Mouse (Mus musculus) kidney, adult 9 months (tissue): ENCODE measurements around the gene Prune2.
"Not testable (repeated sequence)": the region's sequence is repeated elsewhere in the genome, so short reads cannot be mapped to it uniquely, and the experiment has no call there.

Source experiments
- DNase-seq: peaks from one replicate; pipeline ENCODE4 v3.0.0; 2022

Gene Prune2

DNA sequence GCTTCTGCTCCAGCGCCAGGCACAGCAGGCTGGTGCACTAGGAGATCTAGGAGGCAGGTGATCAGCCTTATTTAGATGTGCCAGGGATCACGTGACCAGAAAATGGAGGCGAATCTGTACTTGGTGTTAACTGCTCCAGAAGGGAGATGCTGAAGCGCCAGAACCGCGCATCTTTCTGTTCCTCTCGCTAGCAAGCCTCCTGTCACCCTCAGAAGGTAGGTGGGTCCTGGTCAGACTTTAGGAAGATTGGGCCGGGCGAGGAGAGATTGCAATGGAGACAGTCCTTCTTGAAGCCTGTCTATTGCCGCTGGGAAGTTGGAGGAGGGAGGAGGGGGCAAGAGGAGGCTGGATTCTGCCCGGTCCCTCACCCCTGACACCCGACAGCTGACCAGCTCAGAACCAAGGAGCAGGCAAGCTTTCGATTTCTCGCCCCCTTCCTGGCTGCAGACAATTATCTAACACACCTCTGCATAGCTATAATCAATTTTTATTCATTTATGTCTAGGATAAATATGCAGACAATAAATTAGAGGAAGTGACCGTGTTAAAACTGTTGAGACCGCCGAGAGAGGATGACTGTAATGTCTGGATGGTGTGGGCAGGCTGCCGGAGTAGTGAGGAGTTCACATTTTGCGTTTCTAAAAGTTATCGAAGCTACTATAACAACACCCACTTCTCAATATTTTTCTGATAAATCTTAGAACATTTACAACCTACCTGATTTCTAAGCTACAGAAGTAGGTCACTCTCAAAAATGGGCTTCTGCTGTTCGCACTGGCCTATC lies 181.0 kb downstream of the Prune2 start:
- DNase-seq: peak; percentile 24

DNA sequence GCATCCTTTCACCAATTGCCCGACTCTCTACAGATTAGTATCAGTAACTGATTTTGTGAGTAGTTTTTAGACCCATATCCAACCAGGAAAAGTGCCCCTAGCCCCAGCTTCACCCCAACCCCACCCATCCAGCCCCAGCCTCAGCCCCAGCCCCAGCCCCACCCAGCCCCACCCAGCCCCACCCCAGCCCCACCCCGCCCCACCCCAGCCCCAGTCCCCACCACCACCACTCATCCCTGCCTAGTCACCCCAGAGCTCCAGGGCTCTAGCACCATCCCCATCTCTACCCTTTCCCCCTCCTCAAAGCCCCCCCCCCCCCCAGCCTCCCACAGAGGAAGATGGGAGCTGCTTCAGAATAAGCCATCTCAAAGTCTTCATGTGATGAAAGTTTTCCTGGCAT lies 181.7 kb downstream of the Prune2 start:
- DNase-seq: no peak

DNA sequence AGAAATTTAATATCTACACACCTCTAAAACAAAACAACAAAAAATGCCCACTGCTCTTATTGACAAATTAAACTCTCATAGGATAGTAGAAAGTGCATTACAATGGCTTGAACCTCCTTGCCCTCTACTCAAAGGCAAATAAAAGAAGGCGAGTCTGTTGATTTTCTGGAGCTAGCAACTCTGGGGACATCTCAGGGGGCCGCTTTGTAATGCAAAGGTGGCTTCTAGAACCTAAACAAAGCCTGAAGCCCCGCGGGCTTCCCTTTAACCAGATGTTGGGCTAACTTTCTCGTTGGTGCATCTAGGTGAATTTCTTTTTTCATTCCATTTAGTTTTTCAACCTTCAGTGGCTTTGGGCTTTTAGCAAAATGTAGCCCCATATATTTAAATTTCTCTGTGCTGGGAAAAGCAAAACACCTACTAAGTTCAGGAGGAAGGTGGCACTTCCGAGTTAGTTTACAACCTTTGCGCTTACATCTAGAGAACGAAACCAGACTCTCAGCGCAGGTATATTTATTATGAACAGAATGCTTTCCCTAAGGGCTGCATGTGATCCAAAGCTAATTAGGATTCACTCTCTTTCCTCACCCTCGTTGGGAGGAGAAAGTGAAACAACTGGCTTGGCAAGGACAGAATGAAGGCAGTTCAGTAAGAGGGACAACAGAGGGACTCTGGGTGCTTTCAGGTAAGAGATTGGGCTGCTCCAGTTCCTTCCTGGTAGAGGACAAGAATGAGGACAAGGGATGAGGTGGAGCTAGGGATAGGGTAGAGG lies 182.4 kb downstream of the Prune2 start:
- no peak for DNase-seq

DNA sequence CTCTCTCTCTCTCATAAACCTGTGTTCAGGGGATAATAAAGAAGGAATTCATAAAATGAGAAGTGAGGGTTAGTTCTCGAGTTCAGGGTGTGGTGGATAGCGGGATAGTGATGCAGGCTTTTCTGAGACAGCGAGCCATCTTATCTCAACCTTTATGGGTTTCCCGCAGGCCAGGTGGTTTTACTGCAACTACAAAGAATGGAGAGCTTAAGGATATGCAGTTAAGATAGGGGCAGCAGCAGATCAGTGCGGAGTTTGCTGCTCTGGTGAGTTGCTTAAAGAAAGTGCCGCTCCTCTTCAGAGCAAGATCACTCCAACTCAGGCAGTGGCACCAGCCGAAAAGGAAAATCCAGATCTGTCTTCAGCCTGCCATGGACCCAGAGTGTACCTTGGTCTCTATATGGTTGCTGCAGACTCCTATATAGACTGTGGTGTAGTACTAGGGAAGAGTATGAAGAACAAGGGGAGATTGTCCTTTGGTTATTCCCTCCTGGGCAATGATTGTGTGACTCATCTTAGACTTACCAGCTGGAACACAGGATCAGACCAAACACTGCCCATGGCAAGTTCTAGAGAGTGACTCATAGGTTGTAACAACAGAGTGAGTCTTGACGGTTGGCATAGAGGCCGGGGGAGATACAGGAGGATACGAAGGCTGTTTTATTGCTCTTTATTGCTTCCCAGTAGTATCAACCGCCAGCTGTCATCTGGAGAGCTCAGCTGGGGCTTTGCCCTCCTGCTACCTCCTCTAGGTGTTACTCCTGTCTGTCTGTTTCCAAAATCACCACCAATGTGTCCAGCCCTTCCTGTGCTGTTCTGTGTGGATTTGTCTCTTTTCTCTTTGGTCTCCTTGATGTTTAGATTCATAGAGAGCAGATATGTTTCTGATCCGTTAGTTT lies 184.3 kb downstream of the Prune2 start:
- no peak for DNase-seq

DNA sequence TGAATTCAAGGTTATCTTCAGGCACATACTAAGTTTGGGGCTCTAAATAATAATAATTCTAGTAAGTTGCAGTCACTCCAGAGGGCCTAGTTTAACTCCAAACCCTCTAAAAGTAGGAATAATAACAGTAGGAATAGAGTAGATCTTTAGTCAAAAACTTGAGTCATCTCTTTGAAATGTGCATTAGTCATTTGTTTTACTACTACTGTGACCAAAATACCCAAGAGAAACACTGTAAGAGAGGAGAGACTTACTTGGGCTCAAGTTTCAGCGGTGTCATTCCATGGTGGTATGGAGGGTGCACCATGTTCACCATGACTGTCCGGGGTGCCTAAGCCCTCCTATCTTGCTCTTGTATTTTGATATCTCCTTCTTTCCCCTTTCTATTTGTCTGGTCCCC lies 187.3 kb downstream of the Prune2 start:
- no peak for DNase-seq

DNA sequence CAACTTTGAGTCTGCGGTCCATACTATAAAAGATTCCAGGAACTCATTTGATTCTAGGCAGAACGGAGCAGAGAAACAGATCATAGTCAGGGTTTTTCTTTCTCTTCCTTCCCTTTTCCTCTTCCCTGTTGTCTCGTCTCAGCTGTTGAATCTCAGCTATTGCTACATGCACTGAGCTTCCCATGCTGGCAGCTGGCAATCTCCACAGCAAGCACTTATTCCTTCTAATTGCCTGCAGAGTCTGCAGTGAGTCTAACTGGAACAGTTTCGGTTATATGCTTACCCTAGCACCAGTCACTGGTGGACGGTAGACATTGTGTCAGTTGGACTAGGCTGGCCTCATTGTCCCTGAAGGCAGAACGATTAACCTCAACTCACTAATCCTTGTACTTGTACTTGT lies 188.3 kb downstream of the Prune2 start:
- DNase-seq: no peak

DNA sequence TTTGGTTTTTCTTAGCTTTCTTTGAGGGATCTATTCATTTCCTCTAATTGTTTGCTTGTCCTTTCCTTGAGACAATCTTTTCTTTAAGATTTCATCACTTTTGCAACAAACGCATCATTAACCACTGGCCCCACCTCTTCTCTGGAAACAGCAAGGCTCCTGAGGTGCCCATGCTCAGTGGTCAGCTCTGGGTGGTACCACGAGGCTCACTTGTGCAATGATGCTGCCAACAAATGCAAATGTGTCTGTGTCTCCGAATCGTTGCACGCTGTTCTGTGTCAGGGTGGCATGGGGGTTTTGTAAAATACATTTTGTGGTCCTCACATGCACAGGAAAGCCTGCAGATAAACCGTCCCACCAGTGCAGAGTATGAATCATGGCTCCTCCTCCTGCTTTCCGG lies 194.1 kb downstream of the Prune2 start:
- no peak for DNase-seq

DNA sequence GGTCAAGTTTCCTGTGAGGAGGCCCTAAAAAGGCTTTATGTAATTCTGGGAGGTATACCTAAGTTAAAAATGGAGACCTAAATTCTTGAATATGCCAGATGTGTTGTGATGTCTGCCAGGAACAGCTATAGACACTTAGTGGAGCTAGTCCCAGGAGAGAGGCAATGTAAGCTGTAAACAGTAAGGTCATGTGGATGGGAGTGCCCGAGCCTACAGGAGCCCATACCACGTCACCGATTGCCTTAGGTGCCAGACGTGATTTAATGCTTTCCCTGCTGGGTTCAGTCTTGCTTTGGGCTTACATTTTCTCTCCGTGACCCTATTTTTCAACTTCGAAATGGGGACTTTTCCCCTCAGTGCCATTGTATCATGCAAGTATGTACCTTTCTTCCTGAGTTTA lies 195.9 kb downstream of the Prune2 start:
- no peak for DNase-seq

DNA sequence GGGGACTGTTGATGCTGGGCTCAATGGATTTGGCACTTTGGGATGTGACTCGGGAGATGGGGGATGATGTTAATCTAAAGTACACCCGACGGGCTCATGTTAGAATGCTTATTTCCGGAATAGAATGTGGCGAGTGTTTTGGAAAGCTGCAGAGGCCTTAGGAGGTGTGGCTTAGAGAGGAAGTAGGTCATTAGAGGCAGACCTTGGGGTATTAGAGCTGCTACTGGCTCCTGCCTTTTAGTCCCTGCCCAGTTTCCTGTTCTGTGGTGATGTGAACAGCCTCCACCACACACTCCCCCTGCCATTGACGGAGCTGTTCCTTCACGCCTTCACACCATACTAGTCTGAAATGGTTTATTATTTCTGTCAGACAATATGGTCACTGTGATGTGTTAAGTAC lies 196.5 kb downstream of the Prune2 start:
- DNase-seq: no peak

DNA sequence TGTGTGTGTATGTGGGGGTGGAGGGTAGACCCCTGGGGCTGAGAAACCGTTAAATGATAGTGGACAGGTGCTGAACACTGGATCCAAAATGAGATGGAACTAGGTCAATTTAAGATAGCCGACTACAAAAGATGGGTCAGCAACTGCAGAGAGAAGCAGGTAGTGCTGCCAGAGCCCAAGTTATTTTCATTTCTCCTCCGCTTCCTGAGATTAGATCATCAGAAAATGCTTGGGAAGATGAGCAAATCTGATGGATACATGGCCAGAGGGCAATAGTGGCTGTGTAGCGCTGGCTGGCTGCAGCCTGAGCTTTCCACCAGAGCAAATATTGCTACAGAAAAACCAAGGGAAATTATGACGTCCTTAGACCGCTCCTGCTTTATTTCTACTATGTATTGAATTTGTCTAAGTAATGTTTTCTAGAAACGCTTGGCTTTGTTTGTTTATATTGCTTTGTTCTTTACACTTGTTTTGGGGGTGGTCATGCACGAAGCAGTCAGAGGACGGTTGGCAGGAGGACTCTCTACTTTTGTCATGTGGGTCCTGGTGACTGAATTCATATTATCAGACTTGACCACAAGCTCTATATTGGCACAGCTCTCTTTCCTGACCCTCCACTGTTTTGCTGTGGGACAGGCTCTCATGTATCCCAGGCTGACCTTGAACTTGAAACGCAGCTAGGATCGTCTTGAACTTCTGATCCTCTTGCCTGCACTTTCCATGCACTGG lies 198.2 kb downstream of the Prune2 start:
- no peak for DNase-seq

DNA sequence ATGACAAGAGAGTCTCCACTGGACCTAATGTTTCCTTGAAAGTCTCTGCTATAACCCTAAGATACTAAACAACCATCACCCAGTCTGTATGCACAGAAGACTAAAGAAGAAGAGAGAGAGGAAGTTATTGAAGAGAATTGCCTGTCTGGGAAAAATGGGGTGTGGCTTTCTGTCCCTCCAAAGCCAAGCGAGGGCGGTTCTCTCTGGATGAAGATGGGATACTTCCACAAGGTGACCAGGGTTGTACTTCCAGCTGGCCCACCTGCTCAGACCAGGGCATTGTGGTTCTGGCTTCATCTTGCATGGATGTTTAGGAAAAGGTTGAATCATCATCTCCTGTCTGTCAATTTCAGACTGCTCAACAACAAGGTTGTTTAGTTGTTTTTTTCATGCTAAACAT lies 199.3 kb downstream of the Prune2 start:
- no peak for DNase-seq

DNA sequence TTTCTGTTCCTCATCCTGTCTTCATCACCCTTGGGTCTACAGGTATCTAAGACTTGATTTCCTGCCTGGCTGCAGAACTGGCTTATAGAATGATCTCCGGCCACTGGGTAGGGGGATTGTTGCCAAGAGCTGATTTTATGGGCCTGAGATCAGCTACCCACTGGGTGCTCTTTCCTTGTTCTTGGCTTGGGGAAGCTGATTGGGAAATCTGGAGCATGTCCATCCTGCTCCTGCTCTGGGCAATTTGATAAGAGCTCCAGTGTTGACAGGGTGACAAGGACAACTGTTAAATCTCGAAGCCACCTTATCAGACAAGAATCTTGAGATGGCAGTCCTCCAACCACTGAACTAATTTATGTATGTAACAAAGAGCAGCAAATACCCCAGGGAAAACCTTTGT lies 203.8 kb downstream of the Prune2 start:
- no peak for DNase-seq

DNA sequence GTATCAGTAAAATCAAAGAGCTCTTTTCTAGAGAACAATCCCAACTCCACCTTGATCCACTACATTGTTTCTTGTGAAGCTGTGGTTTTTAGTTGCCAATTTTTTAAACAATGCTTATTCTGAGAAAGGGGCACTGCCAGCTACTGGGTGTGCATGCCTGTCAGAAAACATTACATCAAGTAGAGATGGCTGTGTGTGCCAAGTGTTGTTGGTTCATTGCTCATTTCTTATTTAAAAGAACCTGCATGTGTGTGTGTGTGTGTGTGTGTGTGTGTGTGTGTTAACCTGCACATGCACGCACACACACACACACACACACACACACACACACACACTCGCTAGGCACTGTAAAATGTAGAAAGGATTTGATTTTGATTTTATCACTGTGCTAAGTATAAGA lies 204.3 kb downstream of the Prune2 start:
- no peak for DNase-seq

DNA sequence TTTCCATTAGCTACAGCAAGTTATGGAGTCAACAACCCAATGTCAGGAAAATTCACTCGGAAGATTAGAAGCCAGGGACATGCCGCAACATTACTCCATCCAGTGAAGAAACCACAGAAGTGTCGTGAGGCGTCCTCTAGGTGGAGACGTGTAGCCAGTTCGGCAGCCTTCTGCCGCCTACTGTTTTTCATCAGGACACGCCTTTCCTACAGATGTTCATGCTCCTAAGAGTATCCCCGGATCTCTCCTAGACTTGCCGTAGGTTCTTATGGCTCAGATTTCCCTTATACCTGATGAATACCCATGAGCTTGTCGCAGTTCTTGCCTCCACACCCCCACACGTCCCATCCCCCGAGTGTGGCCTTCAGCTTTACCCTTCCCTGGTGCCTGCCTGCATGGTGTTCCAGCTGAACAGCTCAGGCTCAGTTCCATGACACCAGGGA lies 207.6 kb downstream of the Prune2 start:
- DNase-seq: peak; percentile 65

DNA sequence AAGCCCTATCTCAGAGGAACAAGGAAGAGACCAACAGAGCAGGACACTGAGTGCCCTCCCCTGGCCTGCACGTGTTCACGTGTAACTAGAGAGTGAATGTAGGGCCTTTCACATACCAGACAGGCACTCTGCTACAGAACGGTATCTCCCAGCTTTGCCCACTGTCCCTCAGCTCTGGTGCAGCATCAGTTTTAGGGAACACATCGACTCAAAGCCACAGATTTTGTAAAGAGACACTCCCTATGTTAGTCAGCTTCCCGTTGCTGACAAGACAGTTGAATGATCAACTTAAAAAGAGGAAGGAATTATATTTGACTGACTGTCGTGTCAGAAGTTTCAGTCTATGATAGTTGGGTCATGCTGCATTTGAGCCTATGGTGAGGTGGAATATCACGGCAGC lies 210.4 kb downstream of the Prune2 start:
- DNase-seq: peak; percentile 4

DNA sequence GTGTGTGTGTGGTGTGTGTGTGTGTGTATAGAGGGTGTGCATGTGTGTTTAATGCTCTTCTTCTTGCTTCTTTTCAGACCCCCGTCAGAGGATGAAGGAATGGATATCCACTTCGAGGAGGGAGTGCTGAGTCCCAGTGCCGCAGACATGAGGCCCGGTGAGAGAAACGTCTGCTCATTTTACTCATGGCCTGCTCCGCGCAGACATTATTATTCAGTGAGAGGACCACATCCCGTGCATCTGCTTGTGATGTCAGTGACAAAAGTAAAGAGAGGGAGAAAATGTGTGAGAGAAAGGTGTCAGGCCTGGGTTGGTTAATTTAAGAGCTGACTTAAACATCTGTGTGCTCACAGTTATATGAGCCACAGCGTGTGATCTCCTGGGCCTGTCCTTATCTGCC lies 212.3 kb downstream of the Prune2 start:
- DNase-seq: no peak

DNA sequence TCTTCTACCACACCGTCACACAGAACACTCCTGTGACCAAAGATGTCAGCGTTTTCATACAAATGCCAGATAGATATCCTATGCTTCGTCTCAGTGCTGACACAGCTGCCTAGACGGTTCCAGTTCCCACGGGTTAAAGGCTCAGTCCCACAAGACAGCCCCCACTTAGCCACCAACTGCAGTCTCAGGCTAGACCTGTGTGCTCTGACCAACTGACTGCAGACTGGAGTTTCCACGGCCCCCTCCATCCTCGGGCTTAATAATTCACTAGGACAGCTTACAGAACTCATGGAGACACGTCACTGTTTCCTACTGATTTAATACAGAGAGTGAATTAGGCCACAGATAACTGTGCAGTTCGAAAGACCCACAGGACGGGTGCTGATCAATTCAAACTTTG lies 213.8 kb downstream of the Prune2 start:
- no peak for DNase-seq

DNA sequence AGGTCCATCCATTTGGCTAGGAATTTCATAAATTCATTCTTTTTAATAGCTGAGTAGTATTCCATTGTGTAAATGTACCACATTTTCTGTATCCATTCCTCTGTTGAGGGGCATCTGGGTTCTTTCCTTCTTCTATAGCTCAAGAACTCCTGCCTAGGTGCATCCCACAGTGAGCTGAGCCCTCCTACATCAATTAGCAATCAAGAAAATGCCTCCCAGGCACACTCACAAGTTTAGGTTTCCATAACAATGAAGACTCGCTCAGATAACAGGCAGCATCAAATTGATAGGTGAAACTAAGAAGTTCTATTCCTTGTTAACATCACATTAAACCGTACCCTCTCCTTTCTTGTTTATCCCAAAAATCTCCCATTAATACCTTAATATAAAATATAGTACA lies 218.6 kb downstream of the Prune2 start:
- not testable (repeated sequence) for DNase-seq

DNA sequence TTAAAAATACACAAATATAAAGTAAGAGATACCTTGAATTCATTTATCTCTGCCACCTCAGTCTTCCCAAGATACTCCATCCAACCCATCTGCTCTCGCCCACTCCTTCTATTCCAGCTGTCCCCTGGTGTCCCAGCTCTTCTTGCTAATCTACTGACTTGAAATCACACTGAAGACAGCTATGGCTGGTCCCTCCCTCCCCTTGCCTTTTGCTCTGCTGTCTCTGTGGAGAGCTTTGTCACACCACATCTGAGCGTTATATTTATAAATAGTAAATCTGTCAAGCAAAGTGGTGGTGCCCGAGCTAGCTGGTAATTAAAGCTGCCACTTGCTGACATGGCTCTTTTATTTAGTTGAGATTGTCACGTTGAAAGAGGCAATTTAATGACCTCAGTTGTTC lies 224.6 kb downstream of the Prune2 start:
- DNase-seq: no peak

DNA sequence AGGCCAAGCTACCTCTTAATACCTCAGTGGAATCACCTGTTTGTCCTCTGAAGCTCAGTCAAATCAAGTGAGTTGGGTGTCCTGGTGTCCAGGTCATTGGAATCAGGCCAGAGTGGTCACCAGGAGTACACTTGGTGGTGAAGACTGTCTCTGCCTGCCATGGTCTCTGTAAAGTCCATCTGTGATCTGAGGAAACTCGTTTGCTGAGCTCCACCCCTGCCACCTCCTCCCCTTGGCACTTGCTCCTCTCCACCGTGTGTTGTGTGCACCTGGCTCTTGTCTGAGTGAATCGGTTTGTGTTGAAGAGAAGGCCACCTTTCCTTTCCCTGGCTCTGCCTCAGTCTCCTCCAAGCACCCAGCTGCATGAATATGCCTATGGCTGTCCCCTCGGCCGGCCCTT lies 238.8 kb downstream of the Prune2 start:
- DNase-seq: no peak

DNA sequence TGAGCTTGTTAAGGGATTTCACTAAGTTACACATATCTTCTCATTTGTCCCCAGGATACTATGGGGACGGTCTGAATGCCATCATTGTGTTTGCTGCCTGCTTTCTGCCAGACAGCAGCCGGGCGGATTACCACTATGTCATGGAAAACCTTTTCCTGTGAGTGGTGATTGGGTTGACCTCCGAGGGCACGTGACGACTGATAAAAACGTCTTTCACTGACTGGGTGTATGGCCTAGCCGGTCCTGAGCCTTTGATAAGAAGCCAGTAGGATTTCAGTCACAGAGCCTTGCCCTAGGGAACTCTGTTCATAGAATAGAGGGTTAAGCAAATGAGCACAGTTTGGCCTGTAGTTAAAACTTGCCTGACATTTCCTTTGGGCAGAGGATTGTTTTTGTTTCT lies 243.1 kb downstream of the Prune2 start:
- DNase-seq: no peak

DNA sequence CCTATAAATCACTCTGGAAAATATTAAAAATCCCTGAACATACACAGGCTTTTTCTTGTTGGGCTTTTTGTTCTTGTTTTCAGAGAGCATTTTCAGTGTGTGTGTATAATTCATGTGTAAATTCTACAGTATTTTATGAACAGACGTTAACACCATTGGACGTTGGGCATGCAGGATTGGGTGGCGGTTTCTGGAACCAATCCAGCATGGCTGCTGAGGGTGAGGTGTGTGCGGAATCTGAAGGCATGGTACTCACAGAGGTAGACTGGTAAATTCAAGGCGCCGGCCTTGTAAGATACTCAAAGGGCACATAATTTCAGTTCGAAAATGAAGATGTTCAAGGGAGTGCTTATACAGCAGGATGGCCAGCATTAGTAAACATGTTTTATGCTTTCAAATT lies 251.2 kb downstream of the Prune2 start:
- no peak for DNase-seq

DNA sequence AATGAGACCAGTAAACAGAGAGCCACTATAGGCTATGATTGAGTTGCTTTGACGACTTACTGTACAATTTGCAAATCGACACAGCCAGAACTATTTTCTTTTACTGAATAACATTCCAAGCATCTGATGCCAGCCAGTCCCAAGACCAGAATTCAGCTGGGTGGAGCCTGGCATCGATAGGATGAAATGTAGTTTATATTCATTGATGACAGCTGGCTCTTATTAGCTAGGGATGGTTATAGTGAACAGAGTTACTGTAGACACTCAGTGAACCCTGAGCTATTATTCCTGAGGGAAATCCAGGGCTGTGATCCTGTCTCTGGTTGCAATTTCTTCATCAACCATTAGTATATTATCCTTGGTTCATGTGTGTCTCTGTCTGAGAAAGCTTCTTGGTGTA lies 254.6 kb downstream of the Prune2 start:
- DNase-seq: no peak
